Mouse (Mus musculus) myocyte (in vitro differentiated cells): ENCODE data around the gene Nfx1. TPM values are rescaled to one million over a fixed set of nuclear protein-coding genes. Genes with fewer than 3 reads are reported as not detected.

Experiments
- H3K27me3 ChIP-seq: one replicate; pipeline ENCODE4 v1.6.1; 2011; ENCODE audit not compliant: control insufficient read depth, insufficient read depth, insufficient read length
- H3K36me3 ChIP-seq: one replicate; pipeline ENCODE4 v1.6.1; 2011; ENCODE audit not compliant: control insufficient read depth, insufficient read depth
- H3K4me2 ChIP-seq: one replicate; pipeline ENCODE4 v1.6.1; 2011; ENCODE audit warnings: low read depth, control low read depth
- H3K4me3 ChIP-seq: one replicate; pipeline ENCODE4 v1.5.1; 2011; ENCODE audit warnings: mild to moderate bottlenecking, control low read depth, moderate library complexity
- H3K79me2 ChIP-seq: one replicate; pipeline ENCODE4 v1.6.1; 2011; ENCODE audit not compliant: control insufficient read depth, insufficient read depth
- H3ac ChIP-seq: one replicate; pipeline ENCODE4 v1.6.1; 2011; ENCODE audit not compliant: control insufficient read depth, insufficient read length
- CEBPB ChIP-seq: IDR thresholded peaks from 2 replicates; pipeline ENCODE4 v1.6.1; 2011; ENCODE audit warnings: mild to moderate bottlenecking, moderate library complexity; ENCODE audit not compliant: poor library complexity, insufficient read depth, severe bottlenecking
- E2F4 ChIP-seq: IDR thresholded peaks from one replicate; pipeline ENCODE4 v1.6.1; 2011; ENCODE audit warnings: mild to moderate bottlenecking, control low read depth, moderate library complexity; ENCODE audit not compliant: insufficient read depth
- MAX ChIP-seq: IDR thresholded peaks from one replicate; pipeline ENCODE4 v1.6.1; 2011; ENCODE audit warnings: low read depth, mild to moderate bottlenecking, control low read depth
- MYOD1 ChIP-seq, 3 experiments: IDR thresholded peaks; one replicate each; pipeline ENCODE4 v1.6.1; 2011; ENCODE audit warnings: control low read depth in 2 of 3, low read depth in 2 of 3, mild to moderate bottlenecking in 2 of 3, moderate library complexity in 1 of 3; ENCODE audit not compliant: insufficient read length in 2 of 3, control insufficient read depth in 1 of 3
- MYOG ChIP-seq, 3 experiments: IDR thresholded peaks; one replicate each; pipeline ENCODE4 v1.6.1; 2011; ENCODE audit warnings: control low read depth in 2 of 3, low read depth in 2 of 3, mild to moderate bottlenecking in 2 of 3; ENCODE audit not compliant: insufficient read length in 2 of 3, control insufficient read depth in 1 of 3, insufficient read depth in 1 of 3
- POLR2A ChIP-seq: IDR thresholded peaks from one replicate; pipeline ENCODE4 v1.6.1; 2011; ENCODE audit warnings: low read depth, mild to moderate bottlenecking, control low read depth, moderate library complexity; ENCODE audit not compliant: insufficient read length
- POLR2AphosphoS2 ChIP-seq: IDR thresholded peaks from one replicate; pipeline ENCODE4 v1.6.1; 2011; ENCODE audit warnings: low read depth, control low read depth; ENCODE audit not compliant: insufficient read length
- REST ChIP-seq: IDR thresholded peaks from one replicate; pipeline ENCODE4 v1.6.1; 2011; ENCODE audit warnings: mild to moderate bottlenecking, control low read depth, moderate library complexity; ENCODE audit not compliant: insufficient read depth, insufficient read length
- SRF ChIP-seq: IDR thresholded peaks from one replicate; pipeline ENCODE4 v1.6.1; 2011; ENCODE audit warnings: low read depth; ENCODE audit not compliant: control insufficient read depth, insufficient read length
- TCF12 ChIP-seq: IDR thresholded peaks from one replicate; pipeline ENCODE4 v1.6.1; 2011; ENCODE audit warnings: mild to moderate bottlenecking, control low read depth; ENCODE audit not compliant: poor library complexity, insufficient read depth, severe bottlenecking
- TCF3 ChIP-seq: IDR thresholded peaks from one replicate; pipeline ENCODE4 v1.6.1; 2011; ENCODE audit warnings: low read depth, control low read depth; ENCODE audit not compliant: insufficient read length
- USF1 ChIP-seq: IDR thresholded peaks from one replicate; pipeline ENCODE4 v1.6.1; 2011; ENCODE audit warnings: low read depth, mild to moderate bottlenecking, control low read depth, moderate library complexity
- polyA plus RNA-seq: library from polyadenylated mRNA; unstranded; fragments of >200 nt; fragmentation: generic; extraction: Trizol; gene quantifications from one replicate; pipeline ENCODE4 v1.2.1, GENCODE M21; 2012; ENCODE audit warnings: missing spikeins

Gene Nfx1
- polyA plus RNA-seq, 1 experiment, result 27.0 TPM

GRCm38 (mm10) chr4:41046254-41046795 lies 75.6 kb downstream of the Nfx1 start:
- Histone ChIP-seq H3K27me3 (no peaks in the 10 kb centered on the region), H3K4me2 (no peak overlapping the region), H3K79me2 (no peaks in the 10 kb centered on the region), H3ac (no peak overlapping the region), H3K36me3 (no peaks in the 10 kb centered on the region), H3K4me3 (no peak overlapping the region)
- TF ChIP-seq USF1 (no peak), CEBPB (no peak), MYOD1 (IDR thresholded peaks at IDR 0.05; ENCODE audit: control insufficient read depth in 1 of 3, insufficient read length in 2 of 3, low read depth in 2 of 3) (no peak), SRF (no peak)

DNA sequence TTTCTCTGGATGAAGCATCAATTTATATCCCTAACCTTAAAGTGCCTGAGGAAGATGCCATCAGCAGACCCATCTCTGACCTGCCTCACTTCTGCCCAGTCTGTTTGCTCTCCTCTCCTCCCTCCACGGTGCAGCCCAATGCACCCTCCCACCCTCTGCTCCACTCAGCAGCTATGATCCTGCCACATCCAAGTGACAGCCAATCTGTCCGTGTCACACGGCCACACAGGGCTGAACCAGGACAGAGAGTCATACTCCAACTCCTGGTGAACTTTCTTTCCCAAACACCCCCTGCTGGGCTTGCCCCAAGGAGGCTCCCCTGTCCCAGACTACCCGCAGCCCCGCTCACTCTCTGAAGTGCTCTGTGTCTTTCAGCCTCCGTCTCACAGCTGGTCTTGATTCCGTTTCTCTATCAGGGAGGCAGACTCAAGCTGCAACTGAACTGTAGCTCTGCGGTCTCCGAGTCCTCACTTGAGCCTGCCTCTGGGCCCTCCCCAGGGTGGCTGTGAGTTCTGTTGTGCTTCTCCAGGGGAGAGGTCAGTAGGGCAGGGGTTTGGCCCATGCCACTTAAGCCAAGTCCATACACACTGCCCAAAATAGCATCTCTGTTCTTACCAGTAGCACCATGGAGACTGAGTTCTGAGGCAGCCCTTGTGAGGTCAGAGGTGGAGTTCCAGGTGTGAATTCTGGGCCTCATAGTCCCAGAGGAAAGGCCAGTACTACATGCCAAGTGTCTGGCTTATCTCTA lies 77.0 kb downstream of the Nfx1 start, which contains the start of gene Aqp7:
Aqp7 (minus strand) TSS at position 616 of the 748 bp plus-strand sequence.
- H3K79me2 ChIP-seq, result no peaks in the 10 kb centered on the region
- H3K36me3 ChIP-seq, result no peaks in the 10 kb centered on the region
- TF ChIP-seq POLR2A (no peak), CEBPB (no peak), POLR2AphosphoS2 (no peak), USF1 (no peak)
- H3K4me2 ChIP-seq, result no peak within 1 kb of the TSS
- H3K4me3 ChIP-seq, result no peak within 1 kb of the TSS
- H3K27me3 ChIP-seq, result no peaks in the 10 kb centered on the region
- no peak within 1 kb of the TSS for H3ac ChIP-seq

DNA sequence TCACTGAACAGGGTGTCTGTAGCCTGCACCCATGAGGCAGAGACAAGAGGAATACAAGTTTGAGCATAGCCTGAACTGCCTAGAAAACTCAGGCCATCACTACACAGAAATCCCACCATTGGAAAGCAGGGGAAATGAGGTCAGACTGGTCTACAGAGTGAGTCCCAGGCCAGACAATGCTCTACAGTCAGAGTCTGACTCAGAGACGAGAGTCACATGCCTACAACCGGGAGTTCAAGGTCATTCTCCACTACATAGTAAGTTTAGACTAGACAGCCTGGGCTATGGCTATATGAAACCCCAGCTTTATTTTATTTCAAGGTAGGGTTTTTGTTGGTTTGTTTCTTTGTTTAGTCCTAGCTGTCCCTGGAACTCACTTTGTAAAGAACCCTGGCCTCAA lies 78.2 kb downstream of the Nfx1 start:
- Histone ChIP-seq H3K36me3 (no peaks in the 10 kb centered on the region), H3K79me2 (no peaks in the 10 kb centered on the region), H3K4me2 (no peak overlapping the region), H3K27me3 (no peaks in the 10 kb centered on the region), H3K4me3 (no peak overlapping the region), H3ac (no peak overlapping the region)
- TF ChIP-seq POLR2A, result no peak
- TF ChIP-seq MAX, result no peak
- no peak for TF ChIP-seq SRF
- no peak for TF ChIP-seq CEBPB
- no peak for TF ChIP-seq TCF12
- no peak for TF ChIP-seq MYOD1 (IDR thresholded peaks at IDR 0.05; ENCODE audit: control insufficient read depth in 1 of 3, insufficient read length in 2 of 3, low read depth in 2 of 3)
- no peak for TF ChIP-seq USF1
- TF ChIP-seq MYOG (IDR thresholded peaks at IDR 0.05; ENCODE audit: control insufficient read depth in 1 of 3, insufficient read depth in 1 of 3, insufficient read length in 2 of 3, low read depth in 2 of 3), result no peak
- no peak for TF ChIP-seq POLR2AphosphoS2
- no peak for TF ChIP-seq TCF3
- TF ChIP-seq E2F4, result no peak
- TF ChIP-seq REST, result no peak

DNA sequence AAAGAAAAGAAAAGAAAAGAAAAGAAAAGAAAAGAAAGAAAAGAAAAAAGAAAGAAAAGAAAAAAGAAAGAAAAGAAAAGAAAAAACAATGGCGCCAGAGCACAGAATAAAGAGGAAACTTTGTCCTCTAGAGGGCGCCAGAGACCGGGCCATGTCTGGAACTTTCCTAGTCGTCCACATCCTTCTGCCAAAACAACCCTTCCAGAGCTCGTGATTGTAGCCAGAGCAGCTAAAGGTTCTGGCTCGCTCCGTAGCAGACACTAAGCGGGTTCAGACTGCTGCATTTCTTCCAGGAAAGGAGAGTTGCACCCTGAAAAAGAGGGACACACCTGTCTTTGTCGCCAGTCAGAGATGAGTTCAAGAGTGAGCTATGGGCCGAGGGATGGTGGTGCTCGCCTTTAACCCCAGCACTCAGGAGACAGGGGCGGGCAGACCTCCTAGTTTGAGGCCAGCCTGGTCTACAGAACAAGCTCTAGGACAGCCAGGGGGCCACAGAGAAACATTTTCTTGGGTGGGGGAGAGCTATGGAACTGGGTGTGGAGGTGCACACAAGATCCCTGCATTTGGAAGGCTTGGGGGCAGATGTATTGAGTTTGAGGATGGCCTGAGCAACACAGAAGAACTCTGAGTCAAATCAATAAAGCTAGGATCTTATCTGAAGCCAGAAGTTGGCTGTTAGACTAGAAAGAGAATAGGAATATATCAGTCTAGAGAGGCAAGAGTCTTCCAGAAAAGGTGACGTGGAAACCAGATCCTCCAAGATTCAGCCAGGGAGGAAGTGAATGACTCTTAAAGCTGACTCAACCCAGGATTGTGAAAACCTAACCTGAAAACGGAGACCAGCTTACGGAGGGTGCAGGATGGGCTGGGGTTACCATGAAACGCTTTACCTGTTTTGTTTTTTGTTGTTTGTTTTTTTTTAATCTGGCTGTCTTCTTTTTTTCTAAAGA lies 80.3 kb downstream of the Nfx1 start:
- TF ChIP-seq MAX (no peak), MYOD1 (IDR thresholded peaks at IDR 0.05; ENCODE audit: control insufficient read depth in 1 of 3, insufficient read length in 2 of 3, low read depth in 2 of 3) (no peak), POLR2A (no peak), CEBPB (no peak), POLR2AphosphoS2 (no peak), USF1 (no peak), E2F4 (no peak), SRF (no peak), REST (no peak), TCF12 (no peak), TCF3 (no peak), MYOG (IDR thresholded peaks at IDR 0.05; ENCODE audit: control insufficient read depth in 1 of 3, insufficient read depth in 1 of 3, insufficient read length in 2 of 3, low read depth in 2 of 3) (no peak)
- H3K4me3 ChIP-seq, result no peak overlapping the region
- H3K27me3 ChIP-seq, result no peaks in the 10 kb centered on the region
- H3ac ChIP-seq, result no peak overlapping the region
- H3K79me2 ChIP-seq, result no peaks in the 10 kb centered on the region
- H3K4me2 ChIP-seq, result peak overlapping the region; percentile 84
- H3K36me3 ChIP-seq, result no peaks in the 10 kb centered on the region

- Histone ChIP-seq H3K4me3 (no peak overlapping the region), H3ac (no peak overlapping the region), H3K27me3 (no peaks in the 10 kb centered on the region), H3K4me2 (no peak overlapping the region), H3K36me3 (no peaks in the 10 kb centered on the region), H3K79me2 (no peaks in the 10 kb centered on the region)
- TF ChIP-seq TCF3 (no peak), MAX (no peak), TCF12 (no peak), REST (no peak), MYOG (IDR thresholded peaks at IDR 0.05; ENCODE audit: control insufficient read depth in 1 of 3, insufficient read depth in 1 of 3, insufficient read length in 2 of 3, low read depth in 2 of 3) (no peak), CEBPB (no peak), E2F4 (no peak), SRF (no peak), POLR2A (no peak)
Observed at GRCm38 (mm10) chr4:41051781-41052180, 81.1 kb downstream of the Nfx1 start.
